Mouse (Mus musculus) mouse embryonic stem cell (cell line): ENCODE measurements around the gene Ttll9.

Source experiments
- in situ Hi-C, 2 experiments: fragments of 300-500 bp; cut with MboI; formaldehyde crosslinking; loops; 1 replicate in 1 of 2; 3 replicates in 1 of 2; pipeline ENCODE4 v1.14.3; 2019 to 2020; ENCODE audit warnings: low sequenced_read_pairs in 2 of 2, low pct_unique_long_range_greater_than_20kb in 1 of 2, mixed read lengths in 1 of 2; ENCODE audit not compliant: unreplicated experiment in 1 of 2

Ttll9 gene

GRCm38 (mm10) chr2:153002492-153003248 is 40.4 kb downstream of the Ttll9 start:
- in situ Hi-C loops, result no loop called here

GRCm38 (mm10) chr2:153003681-153004338 is 41.5 kb downstream of the Ttll9 start:
- in situ Hi-C loops, result no loop called here

- in situ Hi-C loops, result no loop called here
These were observed 43.7 kb downstream of the Ttll9 start for GRCm38 (mm10) chr2:153005981-153006380.

GRCm38 (mm10) chr2:153009192-153009973 is 47.1 kb downstream of the Ttll9 start:
- in situ Hi-C loops, result no loop called here

- in situ Hi-C loops, result no loop called here
These were observed 51.6 kb downstream of the Ttll9 start for GRCm38 (mm10) chr2:153013724-153014515.

- in situ Hi-C loops, result no loop called here
These were observed 52.7 kb downstream of the Ttll9 start, which contains the start of gene Pdrg1 for GRCm38 (mm10) chr2:153014758-153015593. Pdrg1 (minus strand) TSS chr2:153015427.

- in situ Hi-C loops, result no loop called here
These were observed 53.5 kb downstream of the Ttll9 start for GRCm38 (mm10) chr2:153015804-153016203.

- in situ Hi-C loops, result no loop called here
These were observed 54.5 kb downstream of the Ttll9 start for GRCm38 (mm10) chr2:153016786-153017185.

GRCm38 (mm10) chr2:153019355-153019754 is 57.1 kb downstream of the Ttll9 start:
- in situ Hi-C loops, result no loop called here

GRCm38 (mm10) chr2:153021163-153021562 is 58.9 kb downstream of the Ttll9 start:
- in situ Hi-C loops, result no loop called here

GRCm38 (mm10) chr2:153022855-153023254 is 60.6 kb downstream of the Ttll9 start:
- in situ Hi-C loops, result no loop called here

GRCm38 (mm10) chr2:153026052-153026451 is 63.8 kb downstream of the Ttll9 start:
- in situ Hi-C loops, result no loop called here

GRCm38 (mm10) chr2:153027501-153027900 is 65.2 kb downstream of the Ttll9 start:
- in situ Hi-C loops, result no loop called here

GRCm38 (mm10) chr2:153030422-153030821 is 68.1 kb downstream of the Ttll9 start:
- in situ Hi-C loops, result no loop called here

GRCm38 (mm10) chr2:153031126-153032082 is 69.1 kb downstream of the Ttll9 start, which contains the start of gene Xkr7:
Xkr7 (plus strand) TSS chr2:153031852.
- in situ Hi-C loops, result no loop called here

- in situ Hi-C loops, result no loop called here
These were observed 70.0 kb downstream of the Ttll9 start for GRCm38 (mm10) chr2:153032083-153032842.
